Mouse (Mus musculus) adrenal gland, postnatal 10 days (tissue): ENCODE results near the gene Gjd3. TPM values are rescaled to one million over a fixed set of nuclear protein-coding genes. Genes with fewer than 3 reads are reported as not detected.
"Not testable (repeated sequence)": the region's sequence is repeated elsewhere in the genome, so short reads cannot be mapped to it uniquely, and the experiment has no call there.

Experiments
- DNase-seq: peaks from one replicate; pipeline ENCODE4 v3.0.0; 2021; ENCODE audit warnings: mixed read lengths
- total RNA-seq, 2 experiments: library from RNA; stranded (reverse); gene quantifications; 2 replicates each; pipeline ENCODE4 v1.2.3; 2021

Gjd3 gene
- total RNA-seq, 2 experiments from 2014 or later, result 0.45 to 0.73 TPM

DNA sequence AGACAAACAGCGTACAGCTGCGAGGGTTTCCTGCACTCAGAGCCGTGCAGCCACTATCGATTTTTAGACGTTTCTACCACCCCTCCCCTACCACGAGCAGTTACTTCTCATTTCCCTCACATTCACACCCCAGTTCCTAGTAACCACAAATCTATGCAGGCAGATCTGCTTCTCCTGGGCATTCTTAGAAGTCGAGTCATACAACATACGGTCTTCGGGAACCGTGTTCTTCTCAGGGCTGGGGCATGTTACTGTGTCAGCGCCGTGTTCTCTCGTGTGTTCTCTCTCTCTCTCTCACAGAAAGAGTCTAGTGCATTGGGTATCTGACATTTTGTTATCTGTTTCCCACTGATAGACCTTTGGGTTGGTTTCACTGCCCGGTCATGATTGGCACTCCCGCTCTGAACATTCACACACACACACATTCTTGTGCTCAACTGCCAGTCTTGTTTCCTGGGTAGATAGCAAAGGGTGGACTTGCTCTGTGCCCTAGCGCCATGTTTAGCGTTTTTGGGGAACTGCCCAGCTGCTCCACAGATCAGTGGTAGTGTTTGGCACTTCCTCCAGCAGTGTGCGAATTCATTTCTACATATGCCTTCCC is 34.7 kb downstream of the Gjd3 start:
- DNase-seq, result no peak

DNA sequence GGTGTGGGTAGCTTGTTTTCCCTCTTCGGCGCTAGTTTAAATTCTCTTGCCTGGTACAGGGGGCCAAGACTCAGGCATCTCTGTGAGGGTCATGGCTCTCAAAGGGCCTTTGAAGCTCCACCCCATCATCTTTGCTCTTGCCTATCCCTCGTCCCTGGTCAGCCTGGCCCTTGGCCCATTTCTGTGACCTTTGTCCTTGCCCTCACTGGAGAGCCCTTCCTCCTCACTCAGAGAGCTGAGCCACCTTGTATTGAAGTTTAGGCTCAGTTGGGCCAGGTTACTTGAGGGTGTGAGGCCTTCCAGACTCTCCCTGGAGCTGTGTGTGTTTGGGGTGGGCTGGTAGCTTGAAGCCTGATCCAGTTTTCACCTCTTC is 37.2 kb downstream of the Gjd3 start:
- peak; percentile 86 for DNase-seq

DNA sequence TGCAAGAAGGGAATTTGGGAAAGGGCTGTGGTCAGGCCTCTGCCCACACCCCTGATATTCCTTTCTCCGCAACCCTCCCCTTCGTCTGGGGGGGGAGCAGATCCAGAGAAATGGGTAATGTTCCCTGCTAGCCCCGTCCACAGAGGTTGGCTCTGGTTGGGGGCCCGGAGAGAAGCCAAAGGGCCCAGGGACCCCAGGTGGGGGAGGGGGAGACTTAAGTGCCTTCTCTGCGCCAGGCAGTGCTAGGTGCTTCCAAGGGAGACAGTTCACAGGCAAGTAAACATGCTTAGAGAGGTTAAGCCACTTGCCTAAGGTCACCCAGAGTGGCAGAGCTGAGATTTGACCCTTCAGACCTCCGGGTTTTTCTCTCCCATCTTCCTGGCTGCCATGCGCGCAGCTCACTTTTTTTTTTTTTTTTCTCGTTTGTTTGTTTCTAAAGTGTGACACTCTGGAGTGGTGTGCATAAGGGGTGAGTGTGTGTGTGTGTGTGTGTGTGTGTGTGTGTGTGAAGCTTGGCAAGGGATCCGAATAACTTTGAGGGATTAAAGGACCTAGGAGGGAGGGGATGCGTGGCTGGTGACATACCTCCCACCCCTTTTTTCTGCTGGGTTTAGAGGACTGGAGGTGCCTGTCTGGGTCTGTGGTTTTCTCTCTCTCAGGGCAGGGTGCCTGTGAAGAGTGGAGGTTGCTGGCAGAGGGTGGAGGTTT is 37.8 kb downstream of the Gjd3 start:
- DNase-seq, result no peak

DNA sequence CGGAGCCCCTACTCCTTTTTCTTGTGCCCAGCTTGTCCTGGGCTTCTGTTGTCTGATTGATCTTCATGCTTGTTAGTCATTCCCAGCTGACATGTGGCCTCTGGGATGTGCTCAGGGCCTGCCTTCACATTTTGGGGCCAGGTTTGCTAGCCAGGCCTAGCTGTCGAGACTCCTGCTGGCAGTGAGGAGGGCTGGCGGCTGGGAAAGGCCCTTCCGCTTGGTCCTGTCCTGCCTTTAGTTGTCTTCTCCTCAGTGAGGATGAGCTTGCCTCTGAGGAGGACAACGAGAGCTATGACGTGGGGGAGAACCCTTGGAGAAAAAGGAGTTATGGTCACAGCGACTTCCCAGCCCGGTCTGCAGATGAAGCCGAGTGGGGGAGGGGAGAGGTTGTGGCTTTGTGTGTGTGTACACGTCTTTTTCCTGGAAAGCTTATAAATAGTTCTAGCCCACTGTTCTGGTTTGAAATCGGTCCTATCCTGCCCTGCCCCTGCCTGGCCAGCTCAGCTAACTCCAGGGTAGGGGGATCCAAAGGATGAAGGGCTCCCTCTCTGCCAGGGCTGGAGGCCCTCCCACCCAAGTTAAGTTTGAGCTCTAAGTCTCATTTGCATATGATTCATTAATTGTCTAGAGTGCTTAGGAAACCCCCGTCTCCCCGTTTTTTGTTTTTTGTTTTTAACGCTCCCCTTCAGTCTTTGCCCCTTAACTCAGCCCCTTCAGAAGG is 38.9 kb downstream of the Gjd3 start:
- peak; percentile 59 for DNase-seq

DNA sequence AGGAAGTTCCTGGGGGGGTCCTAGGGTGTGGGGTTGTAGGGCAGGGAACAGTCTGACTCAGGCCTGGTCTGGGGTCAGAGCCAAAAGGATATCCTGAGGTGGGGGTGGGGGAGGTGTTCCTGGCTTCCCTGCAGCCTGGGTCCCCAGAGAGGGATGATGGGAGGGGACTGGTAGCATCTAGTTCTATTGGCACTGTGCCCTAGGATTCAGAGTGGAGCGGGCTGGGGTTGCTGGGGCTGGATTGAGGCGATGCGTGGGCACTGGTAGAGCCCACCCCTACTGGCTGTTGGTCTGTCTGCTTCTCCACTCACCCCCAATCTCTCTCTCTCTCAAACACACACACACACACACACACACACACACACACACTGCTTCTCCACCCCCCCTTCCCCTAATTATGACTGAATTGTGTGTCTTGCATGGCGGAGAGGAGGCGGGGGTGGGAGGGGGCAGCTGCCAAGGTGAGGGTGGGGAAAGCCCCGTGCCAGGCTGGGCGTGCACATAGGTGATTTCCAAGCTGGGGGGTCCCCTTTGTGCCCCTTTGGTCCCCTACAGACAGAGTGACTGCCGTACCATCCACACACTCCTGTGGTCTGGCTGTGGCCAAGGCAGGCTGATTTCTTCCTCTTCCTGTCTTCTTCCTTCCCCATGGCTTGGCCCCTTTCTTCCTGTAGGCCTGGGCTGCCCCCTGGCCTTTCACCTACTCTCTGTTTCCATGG is 39.7 kb downstream of the Gjd3 start:
- peak; percentile 69 for DNase-seq

DNA sequence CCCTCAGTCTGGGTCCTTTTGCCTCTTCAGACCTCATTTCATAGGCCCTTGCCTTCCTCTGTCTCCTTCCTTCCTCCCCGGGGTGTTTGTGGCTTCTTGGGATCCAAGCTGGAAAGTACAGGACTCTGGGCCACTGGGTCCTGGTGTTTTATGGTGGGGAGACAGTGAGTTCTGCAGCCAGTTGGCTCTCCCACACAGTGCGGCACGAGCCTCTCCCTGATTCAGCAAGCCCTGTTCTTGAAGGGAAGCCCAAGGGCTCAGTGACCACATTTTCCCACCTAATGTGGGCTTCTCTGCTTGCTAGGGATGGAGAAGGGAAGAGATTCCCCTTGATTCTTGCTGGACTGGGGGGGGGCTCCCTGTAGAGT is 40.3 kb downstream of the Gjd3 start:
- DNase-seq, result peak; percentile 41

DNA sequence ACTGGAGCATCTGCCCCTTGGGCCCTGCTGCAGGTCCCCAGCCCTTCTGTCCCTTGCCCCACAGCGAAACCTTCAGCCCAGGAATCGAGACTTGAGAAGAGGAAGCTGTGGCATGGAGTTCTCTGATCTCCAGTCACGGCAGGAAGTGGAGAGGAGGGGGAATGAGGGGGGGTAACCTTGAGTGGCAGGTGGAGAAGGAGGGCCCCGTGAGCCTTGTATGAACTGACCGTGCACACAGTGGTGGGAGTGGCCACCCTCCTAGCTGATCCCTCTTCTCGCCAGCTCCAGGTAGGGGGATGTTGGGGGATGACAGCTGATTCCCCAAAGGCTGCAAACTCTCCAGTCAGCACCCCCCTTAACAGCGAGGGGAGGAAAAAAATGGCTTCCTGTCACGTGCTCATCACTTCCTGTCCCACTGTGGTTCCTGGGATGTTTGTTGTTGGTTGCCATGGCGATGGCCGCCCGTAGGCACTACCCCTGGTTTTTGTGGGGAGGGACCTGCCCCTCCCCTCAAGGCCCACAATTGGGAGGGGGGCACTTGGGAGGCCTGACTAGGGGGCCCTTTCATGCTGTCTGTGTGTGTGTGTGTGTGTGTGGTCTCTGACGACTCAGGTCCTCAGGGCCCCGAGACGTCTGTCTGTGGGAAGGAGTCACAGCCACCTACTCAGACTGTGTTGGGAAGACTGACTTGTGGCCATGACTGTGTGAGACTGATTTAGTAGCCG is 40.8 kb downstream of the Gjd3 start:
- DNase-seq, result peak; percentile 83

DNA sequence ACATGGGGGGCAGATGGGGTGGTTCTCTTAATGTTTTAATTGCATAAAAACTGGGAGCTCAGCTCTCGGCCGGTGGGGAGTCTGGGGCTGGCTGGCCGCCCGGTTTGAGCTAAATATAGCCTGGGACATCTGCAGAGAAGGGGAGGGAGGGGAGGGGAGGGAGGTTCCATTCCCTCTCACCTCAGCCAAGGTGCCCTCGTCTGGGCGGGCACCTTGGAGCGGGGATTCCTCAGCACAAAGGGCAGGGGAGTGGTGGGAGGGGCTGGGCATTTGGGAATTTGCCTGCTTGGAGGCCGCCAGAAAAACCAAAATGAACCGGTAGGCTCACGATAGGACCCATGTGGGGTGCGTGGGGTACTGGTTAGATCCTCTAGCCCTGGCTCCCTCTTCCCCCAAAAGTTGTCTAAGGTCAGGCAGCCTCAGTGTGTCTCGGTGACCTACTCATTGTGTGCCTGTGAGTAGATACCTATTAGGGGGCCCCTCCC is 41.4 kb downstream of the Gjd3 start:
- peak; percentile 79 for DNase-seq

DNA sequence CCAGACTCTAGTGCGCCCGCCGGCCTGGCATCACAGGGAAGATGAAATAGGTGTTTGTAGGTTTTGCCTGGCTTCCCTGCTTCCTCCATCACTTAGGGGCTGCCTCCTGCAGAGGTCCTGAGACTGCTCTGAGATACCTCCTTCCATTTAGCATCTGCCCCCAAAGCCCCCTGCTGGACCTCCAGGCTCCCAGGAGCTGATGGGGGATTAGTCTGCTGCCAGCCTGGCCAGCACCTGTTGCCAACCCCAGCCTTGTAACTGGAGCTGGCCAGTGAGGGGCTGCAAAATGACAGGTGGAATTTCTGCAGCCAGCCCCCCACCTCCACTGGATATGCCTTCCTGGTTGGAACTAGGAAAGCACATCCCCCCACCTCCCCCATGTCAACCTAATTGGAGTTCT is 42.0 kb downstream of the Gjd3 start:
- no peak for DNase-seq

DNA sequence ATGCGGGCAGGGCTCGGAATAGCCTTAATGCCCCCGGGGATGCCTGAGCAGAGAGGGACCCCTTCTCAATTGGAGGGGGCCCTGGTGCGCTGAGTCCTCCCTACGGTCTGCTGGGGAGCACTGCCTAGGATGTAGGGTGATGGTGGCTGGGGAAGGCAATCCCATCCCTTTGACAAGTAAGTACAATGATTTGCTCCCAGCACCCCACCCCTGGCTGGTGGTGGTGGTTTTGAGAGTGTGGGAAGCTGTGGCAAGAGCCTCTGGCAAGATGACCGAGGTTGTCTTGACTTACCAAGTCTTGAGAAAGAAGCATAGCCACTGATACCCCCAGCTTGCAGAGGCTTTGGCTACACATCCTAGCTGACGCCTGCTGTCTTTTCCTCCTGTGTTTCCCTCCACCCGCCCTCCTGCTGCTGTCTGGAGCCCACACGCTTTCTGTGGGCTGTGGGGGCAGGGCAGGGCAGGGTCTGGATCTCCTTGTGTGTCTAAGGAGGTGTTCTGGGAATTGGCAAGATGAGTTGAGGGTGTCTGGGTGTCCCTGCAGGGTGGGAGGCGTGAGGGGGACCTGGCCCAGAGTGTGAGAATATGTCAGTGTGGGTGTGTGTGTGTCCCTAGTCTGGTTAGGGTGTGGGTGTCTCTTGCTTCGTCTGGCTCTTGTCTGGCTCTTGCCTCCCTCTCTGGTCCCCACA is 42.7 kb downstream of the Gjd3 start:
- DNase-seq, result no peak

DNA sequence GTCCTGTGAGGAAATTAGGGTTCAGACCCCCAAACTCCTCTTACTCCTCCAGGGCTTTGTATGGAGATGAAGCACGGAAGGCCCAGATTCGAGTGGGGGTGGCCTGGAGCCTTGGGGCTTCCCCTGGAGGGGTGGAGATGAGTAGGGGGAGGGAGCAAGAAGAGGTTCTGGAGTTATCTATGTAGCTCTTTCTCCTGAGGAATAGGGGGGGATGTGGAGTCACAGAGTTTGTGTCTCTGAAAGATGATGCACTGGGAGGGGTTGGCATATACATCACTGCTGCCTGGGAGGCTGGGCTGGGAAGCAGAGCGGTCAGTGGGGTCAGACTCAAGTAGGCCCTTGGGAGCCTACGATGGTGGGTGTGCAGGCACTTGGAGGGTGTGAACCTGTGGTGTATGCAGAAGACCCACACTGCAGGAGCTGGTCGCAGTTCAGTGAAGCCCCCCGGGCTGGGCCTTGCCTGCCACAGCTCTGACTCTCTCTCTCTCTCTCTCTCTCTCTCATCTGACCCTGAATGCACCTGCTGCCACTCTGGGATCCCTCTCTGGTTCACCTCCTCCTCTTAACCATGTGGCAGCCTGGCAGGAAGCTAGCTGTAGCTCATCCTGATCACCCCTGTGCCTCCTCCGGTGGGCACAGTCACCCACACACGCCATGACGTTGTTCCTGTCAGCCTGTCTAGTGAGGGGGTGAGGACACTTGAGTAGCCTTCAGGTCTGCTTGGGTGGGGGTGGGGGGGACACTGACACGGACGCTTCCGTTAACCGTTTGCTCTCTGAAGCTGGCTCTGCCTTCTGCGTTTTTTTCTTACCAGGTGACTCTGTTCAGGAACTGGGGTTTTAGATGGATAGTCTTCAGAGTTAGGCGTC is 43.5 kb downstream of the Gjd3 start:
- no peak for DNase-seq

DNA sequence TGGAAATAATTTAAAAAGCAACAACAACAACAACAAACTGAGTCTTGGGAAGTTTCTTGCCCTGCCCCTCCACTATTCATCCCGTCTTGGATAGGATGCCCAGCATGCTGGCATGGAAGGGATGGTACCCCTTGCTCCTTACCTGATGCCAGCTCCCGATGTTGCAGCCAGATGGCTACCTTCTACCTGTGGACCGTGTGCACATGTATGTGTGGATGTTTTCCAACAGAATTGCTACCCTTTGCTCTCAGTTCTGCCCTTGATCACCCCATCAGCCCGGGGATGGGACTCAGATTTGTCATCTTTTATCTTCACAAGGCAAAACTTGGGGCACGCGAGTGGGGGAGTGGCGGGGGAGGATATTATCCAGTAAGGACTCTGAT is 44.1 kb downstream of the Gjd3 start:
- DNase-seq, result peak; percentile 12

DNA sequence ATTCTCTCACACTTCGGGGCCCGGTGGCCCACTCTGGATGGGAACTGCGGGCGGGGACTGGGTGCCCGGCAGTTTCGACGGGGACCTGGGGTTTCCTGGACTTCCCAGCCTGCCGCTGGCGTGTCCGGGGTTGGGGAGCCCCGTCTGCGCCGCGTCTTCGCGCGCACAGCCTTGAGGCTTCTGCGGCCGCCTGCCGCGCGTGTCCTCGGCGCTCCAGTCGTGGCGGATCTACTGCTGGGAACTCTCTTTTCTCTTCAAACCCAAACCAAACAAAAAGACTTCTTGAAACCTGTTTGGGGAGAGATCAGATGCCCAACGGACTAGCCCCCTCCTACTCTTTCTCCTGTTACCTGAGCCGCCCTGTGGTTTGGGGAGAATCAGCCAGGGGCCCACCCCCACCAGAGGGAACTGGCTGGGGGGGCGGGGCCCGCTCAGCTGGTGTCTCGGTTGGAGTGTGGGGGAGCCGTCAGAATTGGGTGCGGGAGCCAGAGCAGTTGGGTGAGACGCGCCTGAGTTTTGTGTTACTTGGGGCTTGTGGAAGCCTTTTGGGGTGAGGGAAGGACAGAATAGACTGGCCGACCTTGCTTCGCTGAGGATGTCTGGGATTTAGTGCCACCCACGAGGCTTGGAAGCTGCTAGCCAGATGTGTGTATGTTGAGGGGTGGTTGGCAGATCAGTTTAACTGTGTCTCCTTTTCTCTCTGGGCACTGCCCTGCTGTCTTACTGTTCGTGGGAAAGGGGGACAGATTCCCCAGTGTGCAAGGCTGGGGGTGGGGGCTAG is 44.7 kb downstream of the Gjd3 start:
- DNase-seq, result peak; percentile 75

DNA sequence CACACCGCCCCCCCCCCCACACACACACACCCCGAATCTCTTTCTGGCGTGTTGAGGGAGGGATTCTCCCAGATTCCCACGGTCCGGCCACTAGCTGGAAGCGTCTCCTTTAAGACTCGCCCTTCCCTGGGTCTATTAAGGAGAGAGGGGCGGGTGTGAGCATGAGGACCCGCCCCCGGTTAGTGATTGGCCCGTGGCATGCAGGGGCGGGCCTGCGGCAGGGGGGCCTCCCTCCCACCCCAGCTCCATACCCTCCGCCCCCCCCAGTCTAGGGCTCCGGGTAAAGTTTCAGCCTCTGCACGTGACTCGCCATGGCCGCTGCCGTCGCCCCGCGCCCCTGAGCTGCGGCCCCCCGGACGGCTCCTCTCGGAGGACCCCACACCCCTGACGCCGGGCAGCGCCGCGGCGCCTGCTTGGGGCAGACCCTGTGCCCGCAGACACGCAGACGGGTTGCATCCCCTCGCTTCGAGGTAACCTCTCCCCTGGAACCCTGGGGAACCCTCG is 45.4 kb downstream of the Gjd3 start:
- peak; percentile 93 for DNase-seq

DNA sequence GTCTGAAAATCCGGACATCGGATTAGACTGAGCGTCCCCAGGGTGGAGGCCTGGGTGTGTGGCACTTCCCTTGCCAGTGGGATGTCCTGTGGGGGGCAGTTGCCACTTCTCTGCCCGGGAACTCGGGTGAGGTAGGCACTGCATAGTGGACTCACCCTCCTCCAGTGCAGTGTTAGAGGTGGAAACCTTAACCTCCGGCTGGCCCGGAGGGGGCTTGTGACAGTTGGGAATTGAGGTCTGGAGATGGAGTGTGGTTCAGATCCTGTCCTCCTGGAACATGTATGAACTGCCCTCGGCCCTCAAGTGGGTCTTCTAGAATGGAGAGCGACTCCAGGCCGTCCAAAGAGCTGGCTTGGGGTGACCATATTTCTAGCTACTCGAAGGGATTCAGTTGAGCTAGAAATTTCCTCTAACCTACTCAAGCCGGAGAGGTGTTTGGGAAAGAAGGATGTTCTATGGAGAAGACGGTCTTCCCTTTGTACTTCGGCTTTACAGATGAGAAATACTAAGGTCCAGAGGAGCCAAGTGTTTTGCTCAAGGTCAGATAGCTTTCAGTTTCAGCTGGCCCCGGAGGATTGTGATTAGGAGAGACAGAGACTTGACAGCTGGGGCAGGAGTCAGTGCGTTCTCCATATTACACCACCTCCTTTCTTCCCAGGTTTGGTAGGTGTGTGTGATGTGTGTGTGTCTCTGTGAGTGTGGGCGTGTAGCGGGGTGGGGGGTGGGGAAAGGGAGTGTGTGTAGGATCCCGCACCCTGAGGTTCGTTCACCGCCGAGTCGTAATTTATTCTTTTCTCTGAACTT is 46.0 kb downstream of the Gjd3 start:
- DNase-seq, result peak; percentile 55

DNA sequence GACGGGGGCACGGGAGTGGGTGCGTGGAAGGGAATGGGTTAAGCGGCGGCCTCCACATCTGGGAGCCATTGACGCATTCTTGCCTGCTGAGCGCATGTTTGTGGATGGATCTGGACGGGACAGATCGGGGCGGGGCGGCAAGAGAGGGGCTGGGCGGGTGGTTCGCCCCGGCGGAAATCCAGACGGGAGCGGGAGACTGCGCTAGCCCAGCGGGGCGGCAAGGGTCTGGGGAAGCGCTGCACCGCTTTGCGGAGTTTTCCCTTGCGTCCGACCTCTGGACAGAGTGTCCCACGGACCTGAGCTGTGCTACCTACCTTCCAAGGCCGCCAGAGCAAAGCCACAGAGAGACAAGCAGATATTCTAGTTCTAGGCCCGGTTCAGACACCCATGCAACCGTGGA is 46.6 kb downstream of the Gjd3 start:
- DNase-seq, result peak; percentile 85

DNA sequence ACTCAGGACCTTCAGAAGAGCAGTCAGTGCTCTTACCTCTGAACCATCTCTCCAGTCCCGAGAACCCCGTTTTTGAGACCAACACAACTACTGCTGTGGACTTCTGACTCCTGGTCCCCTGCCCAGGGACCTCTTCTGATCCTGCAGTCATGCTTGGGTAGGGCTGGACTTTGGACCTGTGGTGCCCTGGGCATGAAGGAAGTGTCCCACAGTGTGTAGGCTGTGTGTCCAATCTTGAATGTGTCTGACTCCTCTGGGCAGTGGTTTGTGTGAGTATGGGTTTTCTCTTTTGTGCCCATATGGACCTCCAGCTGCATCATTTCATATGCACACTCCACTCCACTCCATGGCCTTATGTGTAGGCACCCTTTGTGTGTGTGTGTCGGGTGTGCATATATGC is 47.7 kb downstream of the Gjd3 start:
- DNase-seq, result no peak

DNA sequence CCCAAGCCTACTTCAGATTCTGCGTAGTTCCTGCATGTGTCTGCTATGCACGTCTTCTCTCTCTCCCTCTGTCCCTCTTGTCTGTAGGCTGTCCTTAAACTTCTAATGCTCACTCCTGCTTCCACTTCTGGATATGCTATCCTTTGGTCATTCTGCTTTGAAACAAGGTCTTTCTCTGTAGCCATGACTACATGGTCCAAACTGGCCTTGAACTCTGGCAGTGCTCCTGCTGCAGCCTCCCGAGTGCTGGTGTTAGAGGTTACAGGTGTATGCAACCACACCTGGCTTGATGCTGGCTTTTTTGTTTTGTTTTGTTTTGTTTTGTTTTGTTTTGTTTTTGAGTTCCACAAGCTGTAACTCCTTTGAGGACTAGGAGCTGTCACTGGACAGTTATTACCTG is 48.4 kb downstream of the Gjd3 start:
- DNase-seq, result peak; percentile 20

DNA sequence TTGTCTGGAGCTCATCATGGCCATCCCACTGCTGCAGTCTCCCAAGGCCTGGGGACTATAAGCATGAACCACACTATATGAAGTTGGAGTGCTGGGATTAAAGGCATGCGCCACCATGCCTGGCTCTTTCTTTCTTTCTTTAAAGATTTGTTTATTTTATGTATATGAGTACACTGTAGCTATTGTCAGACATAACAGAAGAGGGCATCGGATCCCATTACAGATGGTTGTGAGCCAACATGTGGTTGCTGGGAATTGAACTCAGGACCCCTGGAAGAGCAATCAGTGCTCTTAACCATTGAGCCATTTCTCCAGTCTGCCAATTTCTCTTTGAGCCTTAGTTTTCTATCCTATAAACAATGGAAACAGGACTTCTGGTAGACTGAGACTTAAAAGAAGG is 49.0 kb downstream of the Gjd3 start:
- DNase-seq, result not testable (repeated sequence)
